Mouse (Mus musculus) olfactory bulb, adult 2 months (tissue): Measurements from ENCODE around the gene Zfp92.

ENCODE experiments used
- CTCF ChIP-seq: fragments of 200-500 bp; IDR thresholded peaks from 2 replicates; pipeline ENCODE4 v1.5.1; 2012; ENCODE audit warnings: low read depth, mild to moderate bottlenecking, low read length, moderate library complexity; ENCODE audit not compliant: insufficient read depth
- POLR2A ChIP-seq: fragments of 200-500 bp; IDR thresholded peaks from 2 replicates; pipeline ENCODE4 v1.6.1; 2012; ENCODE audit warnings: mild to moderate bottlenecking, low read depth, low read length, moderate library complexity; ENCODE audit not compliant: insufficient read depth

DNA sequence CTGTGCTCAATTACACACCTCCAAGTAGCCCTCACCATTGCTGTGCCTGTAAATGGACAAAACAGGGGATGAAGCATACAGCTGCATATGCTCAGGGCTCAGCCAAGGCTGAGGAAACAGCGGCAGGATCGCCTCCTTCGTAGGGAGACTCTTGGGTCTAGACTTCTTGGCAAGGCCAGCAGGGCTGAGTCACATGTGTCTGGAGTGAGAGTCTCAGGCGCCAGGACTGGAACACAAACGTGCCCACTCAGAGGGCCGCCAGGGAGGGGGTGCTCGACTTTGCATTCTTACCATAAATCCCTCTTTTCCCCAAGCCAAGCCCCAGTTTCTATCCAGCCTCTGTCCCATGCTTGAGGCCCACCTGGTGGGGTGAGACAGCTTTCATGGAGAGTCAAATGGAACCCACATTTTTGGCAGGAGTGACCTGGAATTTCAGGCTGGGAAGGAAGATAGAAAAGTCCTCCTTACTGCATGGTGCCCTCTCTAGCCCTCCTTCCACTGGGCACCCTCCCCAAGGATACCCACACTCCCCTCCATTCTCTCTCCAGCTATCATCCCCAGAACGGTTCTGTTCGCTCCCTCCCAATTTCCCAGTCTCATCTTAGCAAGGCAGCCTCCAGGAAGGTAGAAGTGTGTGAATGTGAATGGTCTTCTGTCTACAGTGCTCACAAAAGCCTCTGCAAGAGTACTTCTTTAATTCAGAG, 54.7 kb downstream of the Zfp92 start:
- TF ChIP-seq POLR2A (no peak), CTCF (no peak)
